Mouse (Mus musculus): ENCODE results near the gene Mturn.

The Mturn gene

GRCm38 (mm10) chr6:54698691-54699476 is 17.5 kb downstream of the Mturn start:
- DNase-seq (ENCODE audit: low spot score) = no peak

GRCm38 (mm10) chr6:54699477-54700056 is 18.1 kb downstream of the Mturn start:
- DNase-seq (ENCODE audit: low spot score) = no peak

- no peak for DNase-seq (ENCODE audit: low spot score)
These were observed 19.1 kb downstream of the Mturn start for GRCm38 (mm10) chr6:54700516-54700915.

- DNase-seq (ENCODE audit: low spot score) = no peak
These were observed 20.5 kb downstream of the Mturn start for GRCm38 (mm10) chr6:54701901-54702300.

- no peak for DNase-seq (ENCODE audit: low spot score)
These were observed 22.5 kb downstream of the Mturn start for GRCm38 (mm10) chr6:54703633-54704538.

- no peak for DNase-seq (ENCODE audit: low spot score)
These were observed 23.1 kb downstream of the Mturn start for GRCm38 (mm10) chr6:54704539-54704845.

GRCm38 (mm10) chr6:54704847-54705246 is 23.4 kb downstream of the Mturn start:
- DNase-seq (ENCODE audit: low spot score) = no peak

- peak; percentile 62 for DNase-seq (ENCODE audit: low spot score)
These were observed 24.0 kb downstream of the Mturn start for GRCm38 (mm10) chr6:54705387-54705909.

- DNase-seq (ENCODE audit: low spot score) = no peak
These were observed 24.7 kb downstream of the Mturn start for GRCm38 (mm10) chr6:54706099-54706498.

- no peak for DNase-seq (ENCODE audit: low spot score)
These were observed 25.3 kb downstream of the Mturn start for GRCm38 (mm10) chr6:54706611-54707172.

GRCm38 (mm10) chr6:54708646-54709045 is 27.2 kb downstream of the Mturn start:
- no peak for DNase-seq (ENCODE audit: low spot score)

GRCm38 (mm10) chr6:54715697-54716096 is 34.3 kb downstream of the Mturn start:
- no peak for DNase-seq (ENCODE audit: low spot score)

- DNase-seq (ENCODE audit: low spot score) = peak; percentile 12
These were observed 37.6 kb downstream of the Mturn start for GRCm38 (mm10) chr6:54718779-54719685.

- DNase-seq (ENCODE audit: low spot score) = no peak
These were observed 38.4 kb downstream of the Mturn start for GRCm38 (mm10) chr6:54719686-54720310.

- no peak for DNase-seq (ENCODE audit: low spot score)
These were observed 39.3 kb downstream of the Mturn start for GRCm38 (mm10) chr6:54720512-54721251.

GRCm38 (mm10) chr6:54721252-54721635 is 39.8 kb downstream of the Mturn start:
- no peak for DNase-seq (ENCODE audit: low spot score)

GRCm38 (mm10) chr6:54726309-54726708 is 44.9 kb downstream of the Mturn start:
- no peak for DNase-seq (ENCODE audit: low spot score)

GRCm38 (mm10) chr6:54726796-54727195 is 45.4 kb downstream of the Mturn start:
- DNase-seq (ENCODE audit: low spot score) = no peak

GRCm38 (mm10) chr6:54727416-54727815 is 46.0 kb downstream of the Mturn start:
- no peak for DNase-seq (ENCODE audit: low spot score)
